Mouse (Mus musculus) testis, postnatal 10 days (tissue): ENCODE data around the gene Phf14.
"Not testable (repeated sequence)": the region's sequence is repeated elsewhere in the genome, so short reads cannot be mapped to it uniquely, and the experiment has no call there.

ENCODE experiments used
- DNase-seq: peaks from one replicate; pipeline ENCODE4 v3.0.0; 2021; ENCODE audit warnings: low spot score

Gene Phf14

DNA sequence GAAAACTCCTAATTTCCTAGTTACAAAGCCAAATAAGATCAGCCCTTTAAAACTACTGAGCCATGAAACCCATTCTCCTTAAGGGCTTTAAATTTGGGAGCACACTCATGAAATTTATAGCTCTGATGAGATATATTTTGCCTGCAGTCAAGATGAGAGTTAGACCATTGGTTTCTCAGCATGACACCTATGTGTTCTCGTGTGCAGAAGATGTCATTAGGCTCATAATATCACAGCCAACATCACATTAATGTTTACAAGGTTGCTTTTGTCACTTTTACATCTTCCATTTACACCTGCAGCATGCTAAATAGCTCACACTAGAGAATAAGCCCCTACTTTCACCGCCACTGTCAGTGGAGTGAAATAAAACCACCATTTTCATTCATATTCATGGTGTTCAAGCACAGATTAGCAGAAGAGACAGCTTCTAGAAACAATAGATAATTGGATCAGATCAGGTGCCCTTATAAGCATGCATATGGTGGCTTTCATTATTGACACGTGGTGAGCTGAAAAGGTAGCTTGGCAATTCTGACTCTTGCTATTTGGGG lies 181.9 kb downstream of the Phf14 start:
- DNase-seq, result no peak

DNA sequence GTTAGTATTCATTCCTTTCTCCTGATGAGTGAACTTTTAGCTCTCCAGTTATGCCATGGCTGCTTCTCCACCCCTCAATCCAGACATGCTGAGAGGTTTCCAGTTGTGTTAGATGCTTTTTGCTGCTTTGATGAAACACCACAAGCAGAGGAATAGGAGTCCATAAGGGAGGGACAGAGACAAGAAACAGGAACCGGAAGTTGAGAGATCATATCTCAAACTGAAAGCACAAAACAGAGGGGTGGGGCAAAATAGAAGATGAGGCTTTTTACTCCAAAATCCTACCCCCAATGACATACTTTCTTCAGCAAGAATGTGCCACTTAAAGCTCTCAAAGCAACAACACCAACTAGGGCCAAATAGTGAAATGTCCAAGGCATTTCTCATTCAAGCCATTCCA lies 188.1 kb downstream of the Phf14 start:
- DNase-seq, result no peak

DNA sequence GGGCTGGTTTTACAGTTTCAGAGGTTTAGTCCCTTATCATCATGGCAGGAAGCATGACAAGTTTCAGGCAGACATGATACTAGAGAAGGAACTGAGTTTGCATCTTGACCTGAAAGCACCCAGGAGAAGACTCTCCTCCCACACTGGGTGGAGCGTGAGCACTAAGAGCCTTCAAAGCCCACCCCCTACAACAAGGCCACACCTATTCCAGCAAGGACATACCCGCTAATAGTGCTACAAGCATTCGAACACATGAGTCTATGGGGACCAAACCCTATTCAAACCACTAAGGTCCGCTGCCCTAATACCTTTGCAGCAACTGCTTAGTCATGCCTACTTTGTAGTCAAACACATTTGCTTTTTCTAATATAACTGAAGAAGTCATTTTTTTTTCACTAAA lies 189.5 kb downstream of the Phf14 start:
- DNase-seq, result no peak

DNA sequence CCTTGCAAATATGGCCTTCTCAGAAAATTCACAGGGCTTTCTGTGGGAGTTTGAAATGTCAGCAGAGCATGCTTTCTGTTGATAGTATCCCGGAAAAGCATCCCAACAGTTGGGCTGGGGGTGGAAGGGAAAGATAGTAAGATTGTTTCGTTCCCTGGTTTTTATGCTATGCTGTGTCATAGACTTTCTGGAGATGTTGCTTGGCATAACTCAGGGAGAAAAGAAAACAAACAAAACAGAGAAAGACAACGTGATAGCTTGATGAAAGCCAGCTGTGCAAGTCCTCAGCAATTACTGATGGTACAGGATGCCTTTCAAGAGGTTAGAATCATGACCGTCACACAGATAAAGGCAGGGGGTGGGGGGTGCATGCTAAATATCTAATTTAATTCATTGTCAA lies 197.5 kb downstream of the Phf14 start:
- DNase-seq, result no peak

DNA sequence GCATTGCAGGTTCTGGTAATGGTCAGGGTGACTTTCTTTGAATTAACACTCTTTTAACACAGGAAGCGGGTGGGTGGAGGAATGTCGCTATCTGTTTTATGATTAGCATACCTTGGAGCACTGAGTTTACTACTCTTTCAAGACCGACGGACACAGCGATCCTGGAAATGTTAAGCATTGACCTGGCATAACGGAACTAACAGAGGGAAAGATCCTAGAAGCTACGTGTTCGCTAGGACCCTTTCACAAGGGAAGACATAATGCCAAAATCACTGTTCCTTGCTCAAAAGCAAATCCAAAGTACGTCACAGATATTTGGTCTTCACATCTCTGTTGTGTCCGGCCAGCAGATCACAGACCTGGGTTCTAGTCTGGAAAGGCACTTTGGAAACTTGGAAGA lies 199.7 kb downstream of the Phf14 start:
- DNase-seq, result no peak

DNA sequence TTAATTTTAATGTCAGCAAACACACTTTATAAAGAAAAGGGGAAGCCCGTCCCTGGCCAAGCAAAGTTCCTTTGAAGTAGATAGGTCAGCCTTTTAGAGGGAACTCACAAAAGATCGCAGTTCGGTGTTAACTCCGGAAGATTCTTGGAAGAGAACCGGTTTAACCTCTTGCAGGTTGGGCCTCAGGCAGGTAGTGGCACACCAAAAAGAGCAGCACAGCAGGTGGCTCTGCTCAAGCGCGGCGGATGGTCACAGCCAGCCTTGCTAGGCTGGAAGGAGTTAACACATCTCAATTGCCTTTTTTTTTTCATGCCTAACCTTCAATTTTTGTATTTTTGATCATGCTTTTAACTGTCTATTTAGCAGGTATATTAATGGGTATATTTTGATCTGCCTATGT lies 200.2 kb downstream of the Phf14 start:
- no peak for DNase-seq

DNA sequence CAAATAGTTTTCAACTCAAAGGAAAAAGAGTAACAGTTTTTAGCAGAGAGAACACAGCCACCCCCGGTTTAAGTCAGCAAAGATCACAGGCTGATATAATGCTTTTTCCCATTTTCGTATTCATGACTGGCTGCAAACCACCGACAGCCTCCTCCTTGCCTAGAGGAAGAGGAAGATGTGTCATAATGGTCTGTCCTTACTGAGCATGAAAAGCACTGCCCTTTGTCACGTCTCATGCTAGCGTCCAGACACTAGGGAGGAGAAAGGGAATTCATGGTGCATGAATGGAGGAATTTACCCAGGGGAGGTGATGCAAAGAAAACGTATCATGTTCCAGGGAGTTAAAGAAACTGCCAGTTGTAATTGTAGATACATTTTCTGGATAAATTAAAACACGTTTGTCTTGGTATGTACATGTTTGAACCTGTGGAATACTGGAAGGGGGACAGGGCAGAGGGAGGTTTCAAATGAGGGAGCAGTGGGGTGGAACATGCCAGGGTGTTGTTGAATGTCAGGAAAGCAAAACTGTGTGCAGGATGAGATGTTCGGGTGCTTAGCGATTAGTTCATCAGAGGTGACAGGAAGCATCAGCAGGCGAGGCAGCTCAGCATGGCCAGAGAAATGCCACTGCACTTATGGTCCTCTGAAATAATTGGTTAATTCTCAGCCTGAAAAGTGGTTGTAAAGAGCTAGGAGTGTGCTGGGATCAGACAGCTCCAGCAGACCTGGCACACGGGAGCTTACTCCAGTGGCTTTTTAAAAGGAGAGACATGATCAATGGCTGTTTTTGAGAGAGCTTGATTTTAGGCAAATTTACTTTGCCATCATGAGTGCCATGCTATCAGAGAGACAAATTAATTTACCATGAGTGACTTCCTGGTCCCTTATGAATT lies 209.6 kb downstream of the Phf14 start:
- DNase-seq, result no peak

DNA sequence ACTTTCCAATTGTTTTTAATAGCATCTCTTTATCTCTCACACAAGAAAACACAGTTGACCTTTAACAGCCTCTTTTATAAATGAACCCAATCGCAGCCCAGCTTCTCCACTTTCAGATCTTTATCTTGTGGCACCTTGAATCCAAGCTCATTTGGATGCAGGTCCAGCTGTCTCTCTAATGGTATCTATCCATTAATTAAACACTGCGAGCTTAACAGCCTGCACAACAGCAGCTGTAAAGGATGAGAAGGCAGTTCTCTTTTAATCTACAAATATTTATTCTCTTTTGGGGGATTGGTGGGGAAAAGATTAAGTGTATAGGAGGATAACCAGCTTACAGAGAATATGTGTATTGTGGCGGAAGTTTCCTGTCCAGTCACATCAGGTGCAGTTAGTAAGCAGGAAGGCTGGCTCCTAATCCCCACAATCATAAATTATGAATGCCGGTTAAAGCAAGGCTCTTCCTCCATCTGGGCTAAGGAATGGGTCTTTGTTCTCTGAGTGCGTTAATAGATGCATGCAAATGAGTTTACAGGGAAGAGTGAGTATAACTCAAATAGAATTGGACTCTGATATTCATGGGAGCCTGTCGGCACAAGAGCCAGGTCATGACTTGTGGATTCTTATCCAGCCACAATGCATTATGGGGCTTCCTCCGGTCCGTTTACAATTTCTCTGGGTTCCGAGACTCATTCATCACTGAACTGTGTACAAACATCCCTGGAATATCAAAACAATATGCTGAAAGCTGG lies 210.4 kb downstream of the Phf14 start:
- DNase-seq, result no peak

DNA sequence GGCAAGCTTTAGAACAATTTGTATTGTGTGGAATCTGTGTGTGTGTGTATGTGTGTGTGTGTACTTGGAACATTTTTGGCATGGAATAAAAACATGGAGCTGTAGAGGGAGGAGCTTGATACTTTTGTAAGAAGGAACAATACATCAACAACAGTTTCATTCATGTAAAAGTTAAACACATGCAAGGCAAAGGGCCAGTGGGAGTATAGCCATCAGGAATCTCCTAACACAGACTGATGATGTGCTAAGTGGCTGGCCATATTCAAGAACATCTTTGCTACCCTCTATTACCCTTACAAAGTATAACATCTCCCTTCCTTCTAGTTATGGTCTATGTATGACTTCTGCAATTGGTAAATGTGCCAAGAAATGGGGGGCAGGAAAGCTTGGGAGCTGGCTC lies 215.2 kb downstream of the Phf14 start:
- DNase-seq, result no peak

DNA sequence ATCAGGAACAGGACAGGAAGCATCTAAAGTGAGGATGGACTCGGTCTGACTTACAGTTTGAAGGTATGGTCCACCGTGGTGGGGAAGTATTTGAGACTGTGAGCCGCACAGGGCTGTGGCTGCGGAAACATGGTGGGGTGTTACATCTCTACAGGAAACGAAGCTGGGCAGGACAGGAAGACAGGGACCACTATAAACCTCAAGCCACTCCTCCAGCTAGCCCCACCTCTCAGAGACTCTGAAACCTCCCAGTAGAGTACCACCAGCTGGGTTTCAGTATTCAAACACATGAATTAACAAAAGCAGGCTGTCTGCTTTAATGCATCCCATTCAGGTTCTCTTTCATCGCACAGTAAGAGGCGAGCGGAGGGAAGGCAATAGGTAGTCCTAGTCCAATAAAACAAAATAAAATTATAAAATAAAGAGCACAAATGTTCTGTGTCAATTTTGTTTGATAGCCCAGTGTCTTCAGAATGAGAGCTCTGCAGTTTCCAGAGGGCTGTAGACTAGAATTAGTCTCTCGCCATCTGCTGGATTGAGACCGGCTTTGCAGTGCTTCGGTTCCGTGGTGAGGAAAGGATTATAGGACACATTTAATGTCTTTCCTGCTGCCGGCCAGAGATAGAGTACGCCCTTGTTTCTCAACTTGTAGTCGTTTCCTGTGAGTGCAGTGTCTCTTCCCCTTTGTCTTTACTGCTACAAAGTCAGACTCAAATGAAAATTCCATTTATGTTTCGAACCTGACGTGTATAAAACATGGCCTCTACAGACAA lies 217.6 kb downstream of the Phf14 start:
- DNase-seq, result peak; percentile 61

DNA sequence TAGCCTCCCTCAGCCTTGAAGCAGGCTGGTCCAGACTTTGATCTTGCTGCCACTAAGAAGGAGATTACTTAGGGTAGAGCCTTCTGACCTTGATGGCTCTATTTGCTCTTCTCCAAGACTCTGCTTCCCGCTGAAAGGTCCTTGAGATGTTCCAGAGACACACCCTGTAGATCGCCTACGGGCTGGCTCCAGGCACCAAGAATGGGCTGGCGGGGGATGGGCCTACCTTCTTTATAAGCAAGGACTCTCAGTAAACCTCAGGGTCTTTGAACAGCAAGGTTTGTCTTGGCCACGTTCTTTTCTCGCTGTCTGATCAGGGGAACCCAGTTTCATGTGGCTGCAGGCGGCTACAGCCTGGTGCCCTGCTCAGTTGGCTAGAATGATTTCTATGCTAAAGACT lies 219.0 kb downstream of the Phf14 start:
- DNase-seq, result not testable (repeated sequence)

DNA sequence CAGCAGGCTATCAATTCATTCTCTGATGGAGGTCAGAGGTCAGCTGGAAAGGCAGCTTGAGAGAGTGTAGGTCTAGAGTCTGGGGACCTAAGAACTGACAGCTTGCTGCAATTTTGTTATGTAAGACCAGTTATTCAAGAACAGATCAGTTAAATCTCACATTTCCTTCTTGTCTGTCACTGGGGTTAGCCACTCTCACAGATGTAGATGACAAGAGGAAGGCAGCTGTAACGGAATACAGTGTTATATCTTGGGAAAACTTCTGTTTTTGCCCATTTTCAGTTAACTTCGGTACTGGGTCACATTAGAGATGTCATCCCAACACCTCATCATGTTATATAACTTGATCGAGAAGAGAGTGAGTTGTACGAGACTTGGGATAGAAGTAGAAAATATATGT lies 219.7 kb downstream of the Phf14 start:
- DNase-seq, result no peak
